Mouse (Mus musculus): ENCODE measurements around the gene Cckbr. TPM values are rescaled to one million over a fixed set of nuclear protein-coding genes. Genes with fewer than 3 reads are reported as not detected.
A peak's percentile ranks its signal among the peaks of the same experiment; 100 is the strongest.

Gene Cckbr
- polyA plus RNA-seq, 1 experiment from 2014 or later, result not detected

DNA sequence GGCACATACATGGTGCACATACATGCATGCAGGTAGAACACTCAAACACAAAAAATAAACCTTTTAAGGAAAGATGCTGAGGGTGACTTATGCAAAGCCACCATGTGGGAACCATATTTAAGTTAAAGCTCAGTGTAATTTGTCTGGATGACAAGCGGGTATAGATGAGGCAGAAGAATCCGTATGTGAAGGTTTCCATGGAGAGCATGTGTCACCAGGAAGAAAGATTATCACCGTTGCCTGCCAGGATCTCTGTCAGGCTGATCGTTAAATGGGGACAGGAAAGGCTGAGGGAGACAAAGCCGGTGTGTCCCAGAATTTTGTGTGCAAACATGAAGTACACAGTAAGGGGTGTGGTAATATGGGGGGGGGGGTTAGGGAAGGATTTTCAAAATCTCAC is 89.0 kb downstream of the Cckbr start:
- Histone ChIP-seq H3K4me3 (ENCODE audit: low read depth, low read length) (no peak overlapping the region), H3K27ac (replicated peaks; ENCODE audit: low read depth, low read length) (no peak overlapping the region), H3K9me3 (ENCODE audit: control insufficient read depth, low read length) (no peaks in the 10 kb centered on the region), H3K9ac (ENCODE audit: low read length) (no peak overlapping the region), H3K4me1 (ENCODE audit: control insufficient read depth, insufficient read depth, low read length) (no peaks in the 10 kb centered on the region), H3K36me3 (ENCODE audit: control insufficient read depth, insufficient read depth, low read length) (no peaks in the 10 kb centered on the region), H3K4me2 (ENCODE audit: low read depth, severe bottlenecking) (no peak overlapping the region), H3K27me3 (ENCODE audit: control insufficient read depth, insufficient read depth, low read length) (no peaks in the 10 kb centered on the region)
- DNase-seq (ENCODE audit: low spot score) (no peak), ATAC-seq (ENCODE audit: insufficient number of reproducible peaks, low FRiP score, low TSS enrichment, low read depth) (no peak)
- 35% methylated on average over 5 of the region's 5 CpGs for WGBS

DNA sequence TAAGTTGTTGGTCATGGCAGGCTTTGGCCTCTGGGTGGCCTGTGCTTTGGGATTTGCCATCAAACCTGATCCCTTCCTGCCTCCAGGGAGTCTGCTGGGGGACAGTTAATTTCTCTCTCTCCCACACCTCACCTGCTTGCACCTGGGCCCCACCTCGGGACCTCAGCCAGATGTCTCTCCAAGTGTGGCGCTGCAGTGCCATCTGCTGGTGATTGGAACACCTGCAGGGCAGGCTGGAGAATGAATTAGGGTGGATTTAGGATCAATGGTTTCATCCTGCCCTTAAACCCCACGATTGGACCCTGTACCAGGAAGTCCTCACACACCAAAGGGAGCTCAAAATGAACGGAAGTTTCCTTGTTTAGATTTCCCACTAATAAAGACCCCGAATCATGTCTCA is 89.6 kb downstream of the Cckbr start:
- H3K27me3 ChIP-seq (ENCODE audit: control insufficient read depth, insufficient read depth, low read length), result no peaks in the 10 kb centered on the region
- H3K4me1 ChIP-seq (ENCODE audit: control insufficient read depth, insufficient read depth, low read length), result no peaks in the 10 kb centered on the region
- H3K4me3 ChIP-seq (ENCODE audit: low read depth, low read length), result no peak overlapping the region
- H3K27ac ChIP-seq (replicated peaks; ENCODE audit: low read depth, low read length), result no peak overlapping the region
- peak; percentile 80 for DNase-seq (ENCODE audit: low spot score)
- no peaks in the 10 kb centered on the region for H3K9me3 ChIP-seq (ENCODE audit: control insufficient read depth, low read length)
- no peak overlapping the region for H3K9ac ChIP-seq (ENCODE audit: low read length)
- H3K36me3 ChIP-seq (ENCODE audit: control insufficient read depth, insufficient read depth, low read length), result no peaks in the 10 kb centered on the region
- H3K4me2 ChIP-seq (ENCODE audit: low read depth, severe bottlenecking), result no peak overlapping the region
- no peak for ATAC-seq (ENCODE audit: insufficient number of reproducible peaks, low FRiP score, low TSS enrichment, low read depth)
- WGBS, result 13% methylated on average over 5 of the region's 5 CpGs

DNA sequence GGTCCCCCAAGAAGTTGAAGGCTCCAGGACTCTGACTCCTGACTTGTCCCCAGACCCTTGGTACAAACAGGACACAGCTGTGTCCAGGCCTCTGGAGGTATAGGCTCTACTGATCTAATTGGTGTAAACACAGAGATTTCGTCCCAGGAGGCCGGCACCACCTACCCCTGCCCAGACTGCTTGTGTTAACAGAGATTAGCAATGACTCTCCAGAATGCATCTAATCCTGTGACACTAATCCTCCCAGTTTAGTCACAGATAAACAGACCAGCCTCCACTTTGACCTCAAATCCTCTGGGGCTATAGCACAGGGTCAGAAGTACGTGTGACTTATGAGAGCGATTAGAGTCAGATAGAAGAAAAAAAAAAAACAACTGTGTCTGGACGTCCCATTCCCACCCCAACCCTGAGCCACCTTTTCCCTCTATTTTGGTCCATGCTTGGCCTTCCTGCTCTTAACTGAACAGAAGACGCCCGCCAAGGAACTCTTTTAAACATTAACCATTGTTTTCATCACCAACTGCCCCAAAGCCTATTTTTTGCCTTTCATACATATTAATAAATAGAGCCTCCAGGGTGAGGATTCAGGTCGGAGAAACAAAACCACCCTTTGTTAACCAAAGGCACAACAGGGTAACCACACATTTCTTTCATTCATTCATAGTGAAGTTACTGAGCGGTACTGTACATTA is 91.3 kb downstream of the Cckbr start:
- H3K4me3 ChIP-seq (ENCODE audit: low read depth, low read length), result no peak overlapping the region
- 54% methylated on average over 9 of the region's 9 CpGs for WGBS
- H3K27ac ChIP-seq (replicated peaks; ENCODE audit: low read depth, low read length), result no peak overlapping the region
- no peak overlapping the region for H3K4me2 ChIP-seq (ENCODE audit: low read depth, severe bottlenecking)
- no peak overlapping the region for H3K9ac ChIP-seq (ENCODE audit: low read length)
- DNase-seq (ENCODE audit: low spot score) (no peak), ATAC-seq (ENCODE audit: insufficient number of reproducible peaks, low FRiP score, low TSS enrichment, low read depth) (no peak)
- H3K4me1 ChIP-seq (ENCODE audit: control insufficient read depth, insufficient read depth, low read length), result no peaks in the 10 kb centered on the region
- H3K36me3 ChIP-seq (ENCODE audit: control insufficient read depth, insufficient read depth, low read length), result no peaks in the 10 kb centered on the region
- H3K9me3 ChIP-seq (ENCODE audit: control insufficient read depth, low read length), result no peaks in the 10 kb centered on the region
- H3K27me3 ChIP-seq (ENCODE audit: control insufficient read depth, insufficient read depth, low read length), result no peaks in the 10 kb centered on the region

DNA sequence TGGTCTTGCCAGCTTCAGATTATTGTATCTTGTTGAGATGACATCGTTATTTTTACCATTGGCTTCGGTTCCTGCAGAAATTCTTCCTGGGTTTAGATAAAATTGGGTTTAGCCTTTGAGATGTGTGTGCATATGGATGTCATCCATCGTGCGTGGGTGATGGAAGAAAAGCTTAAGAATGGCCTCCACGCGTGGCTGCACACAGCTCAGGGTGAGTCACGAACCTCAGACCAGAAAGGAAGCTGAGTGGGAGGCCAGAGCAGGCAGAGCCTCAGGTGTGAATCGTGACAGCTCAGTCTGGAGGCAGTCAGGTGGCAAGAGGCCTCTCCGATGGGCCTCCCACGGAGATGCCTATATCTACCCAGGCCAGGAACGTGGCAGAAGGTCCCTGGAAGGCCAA is 93.8 kb downstream of the Cckbr start:
- Histone ChIP-seq H3K36me3 (ENCODE audit: control insufficient read depth, insufficient read depth, low read length) (no peaks in the 10 kb centered on the region), H3K4me1 (ENCODE audit: control insufficient read depth, insufficient read depth, low read length) (no peaks in the 10 kb centered on the region), H3K27me3 (ENCODE audit: control insufficient read depth, insufficient read depth, low read length) (0 out of 2 replicates have a peak, but pooled peaks cover 2% of the 10 kb centered on the region), H3K4me3 (ENCODE audit: low read depth, low read length) (no peak overlapping the region), H3K9me3 (ENCODE audit: control insufficient read depth, low read length) (no peaks in the 10 kb centered on the region), H3K27ac (replicated peaks; ENCODE audit: low read depth, low read length) (no peak overlapping the region), H3K9ac (ENCODE audit: low read length) (no peak overlapping the region), H3K4me2 (ENCODE audit: low read depth, severe bottlenecking) (no peak overlapping the region)
- WGBS, result 60% methylated on average over 11 of the region's 11 CpGs
- ATAC-seq (ENCODE audit: insufficient number of reproducible peaks, low FRiP score, low TSS enrichment, low read depth), result no peak
- DNase-seq (ENCODE audit: low spot score), result no peak

DNA sequence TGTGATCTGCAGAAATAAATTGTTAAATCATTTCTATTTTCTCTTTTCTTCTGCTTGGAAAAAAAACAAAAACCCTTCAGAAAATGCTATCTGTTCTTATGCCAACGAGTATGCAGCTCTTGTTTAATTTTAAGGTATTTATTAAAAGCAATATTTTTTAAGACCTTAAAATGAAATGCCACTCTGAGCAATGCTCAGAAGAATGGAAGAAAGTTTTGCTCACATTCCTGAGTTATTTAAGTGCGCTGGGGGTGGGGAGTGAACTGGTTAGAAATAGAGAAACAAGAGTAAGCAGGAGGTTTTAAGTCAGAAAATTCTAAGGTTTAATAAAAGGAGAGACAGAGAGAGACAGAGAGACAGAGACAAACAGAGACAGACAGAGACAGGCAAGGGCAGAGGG is 94.2 kb downstream of the Cckbr start:
- Histone ChIP-seq H3K27me3 (ENCODE audit: control insufficient read depth, insufficient read depth, low read length) (0 out of 2 replicates have a peak, but pooled peaks cover 2% of the 10 kb centered on the region), H3K36me3 (ENCODE audit: control insufficient read depth, insufficient read depth, low read length) (no peaks in the 10 kb centered on the region), H3K4me1 (ENCODE audit: control insufficient read depth, insufficient read depth, low read length) (no peaks in the 10 kb centered on the region), H3K27ac (replicated peaks; ENCODE audit: low read depth, low read length) (no peak overlapping the region), H3K9me3 (ENCODE audit: control insufficient read depth, low read length) (no peaks in the 10 kb centered on the region), H3K9ac (ENCODE audit: low read length) (no peak overlapping the region), H3K4me2 (ENCODE audit: low read depth, severe bottlenecking) (no peak overlapping the region), H3K4me3 (ENCODE audit: low read depth, low read length) (no peak overlapping the region)
- DNase-seq (ENCODE audit: low spot score) (no peak), ATAC-seq (ENCODE audit: insufficient number of reproducible peaks, low FRiP score, low TSS enrichment, low read depth) (no peak)
- WGBS, result 83% methylated on average over 2 of the region's 2 CpGs

DNA sequence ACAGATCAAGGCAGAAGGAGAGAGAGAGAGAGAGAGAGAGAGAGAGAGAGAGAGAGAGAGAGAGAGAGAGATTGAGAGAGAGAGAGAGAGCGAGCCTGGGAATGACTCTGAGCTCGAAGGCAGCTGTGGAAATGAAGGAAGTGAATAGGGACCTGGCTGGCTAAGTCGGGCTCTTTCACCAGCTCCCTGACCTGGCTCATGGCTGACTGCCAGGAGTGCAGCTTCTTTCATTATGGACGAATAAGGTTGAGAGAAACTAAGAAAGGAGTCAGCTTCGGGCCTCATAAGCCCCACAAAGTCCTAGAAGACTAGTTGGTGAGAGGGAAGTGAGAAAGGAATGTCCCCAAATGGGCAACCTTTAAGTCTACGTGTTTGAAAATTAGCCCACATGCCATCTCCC is 94.7 kb downstream of the Cckbr start:
- H3K27me3 ChIP-seq (ENCODE audit: control insufficient read depth, insufficient read depth, low read length), result 0 out of 2 replicates have a peak, but pooled peaks cover 2% of the 10 kb centered on the region
- H3K36me3 ChIP-seq (ENCODE audit: control insufficient read depth, insufficient read depth, low read length), result no peaks in the 10 kb centered on the region
- 8% methylated on average over 6 of the region's 6 CpGs for WGBS
- no peak overlapping the region for H3K9ac ChIP-seq (ENCODE audit: low read length)
- no peak overlapping the region for H3K4me3 ChIP-seq (ENCODE audit: low read depth, low read length)
- no peak overlapping the region for H3K4me2 ChIP-seq (ENCODE audit: low read depth, severe bottlenecking)
- peak; percentile 41 for DNase-seq (ENCODE audit: low spot score)
- no peak overlapping the region for H3K27ac ChIP-seq (replicated peaks; ENCODE audit: low read depth, low read length)
- no peak for ATAC-seq (ENCODE audit: insufficient number of reproducible peaks, low FRiP score, low TSS enrichment, low read depth)
- H3K9me3 ChIP-seq (ENCODE audit: control insufficient read depth, low read length), result no peaks in the 10 kb centered on the region
- no peaks in the 10 kb centered on the region for H3K4me1 ChIP-seq (ENCODE audit: control insufficient read depth, insufficient read depth, low read length)

Other genes starting within 250 kb of the Cckbr start
- not detected in 2 replicates for gene Olfr685, start 239.7 kb upstream of the Cckbr start, polyA plus RNA-seq (2014; fragmentation: Nextera tagmentation; extraction: Ambion mirVana)
- gene Olfr686, start 218.2 kb upstream of the Cckbr start, polyA plus RNA-seq (2014; fragmentation: Nextera tagmentation; extraction: Ambion mirVana), result not detected in 2 replicates
- gene Olfr688, start 137.6 kb upstream of the Cckbr start, polyA plus RNA-seq (2014; fragmentation: Nextera tagmentation; extraction: Ambion mirVana), result not detected in 2 replicates
- gene Olfr689, start 114.6 kb upstream of the Cckbr start, polyA plus RNA-seq (2014; fragmentation: Nextera tagmentation; extraction: Ambion mirVana), result not detected in 2 replicates
- gene Olfr690, start 91.6 kb upstream of the Cckbr start, polyA plus RNA-seq (2014; fragmentation: Nextera tagmentation; extraction: Ambion mirVana), result not detected in 2 replicates
- not detected in 2 replicates for gene Olfr691, start 83.5 kb upstream of the Cckbr start, polyA plus RNA-seq (2014; fragmentation: Nextera tagmentation; extraction: Ambion mirVana)
- gene Olfr692, start 57.5 kb upstream of the Cckbr start, polyA plus RNA-seq (2014; fragmentation: Nextera tagmentation; extraction: Ambion mirVana), result not detected in 2 replicates
- gene Gm5901, start 50.7 kb upstream of the Cckbr start, polyA plus RNA-seq (2014; fragmentation: Nextera tagmentation; extraction: Ambion mirVana), result not detected in 2 replicates
- gene Fam160a2, start 25.7 kb upstream of the Cckbr start, polyA plus RNA-seq (2014; fragmentation: Nextera tagmentation; extraction: Ambion mirVana), result 36.6 and 37.3 TPM in 2 replicates
- not detected in 2 replicates for gene Cnga4, start 21.2 kb upstream of the Cckbr start, polyA plus RNA-seq (2014; fragmentation: Nextera tagmentation; extraction: Ambion mirVana)
- 21.0 and 21.1 TPM in 2 replicates for gene Cavin3, start 56.6 kb downstream of the Cckbr start, polyA plus RNA-seq (2014; fragmentation: Nextera tagmentation; extraction: Ambion mirVana)
- 31.6 and 32.6 TPM in 2 replicates for gene Smpd1, start 128.6 kb downstream of the Cckbr start, polyA plus RNA-seq (2014; fragmentation: Nextera tagmentation; extraction: Ambion mirVana)
- gene Apbb1, start 155.9 kb downstream of the Cckbr start, polyA plus RNA-seq (2014; fragmentation: Nextera tagmentation; extraction: Ambion mirVana), result 54.5 and 60.1 TPM in 2 replicates
- 0.13 TPM in 1 of 2 replicates, not detected in the other for gene Hpx, start 174.4 kb downstream of the Cckbr start, polyA plus RNA-seq (2014; fragmentation: Nextera tagmentation; extraction: Ambion mirVana)
- 22.7 and 25.8 TPM in 2 replicates for gene Trim3, start 207.8 kb downstream of the Cckbr start, polyA plus RNA-seq (2014; fragmentation: Nextera tagmentation; extraction: Ambion mirVana)
- 160 and 166 TPM in 2 replicates for gene Timm10b, start 214.3 kb downstream of the Cckbr start, polyA plus RNA-seq (2014; fragmentation: Nextera tagmentation; extraction: Ambion mirVana)
- gene Arfip2, start 214.7 kb downstream of the Cckbr start, polyA plus RNA-seq (2014; fragmentation: Nextera tagmentation; extraction: Ambion mirVana), result 72.6 and 80.0 TPM in 2 replicates
- gene Gm45799, start 214.8 kb downstream of the Cckbr start, polyA plus RNA-seq (2014; fragmentation: Nextera tagmentation; extraction: Ambion mirVana), result 15.1 and 16.0 TPM in 2 replicates
- 0.62 and 1.2 TPM in 2 replicates for gene Dnhd1, start 225.1 kb downstream of the Cckbr start, polyA plus RNA-seq (2014; fragmentation: Nextera tagmentation; extraction: Ambion mirVana)

All from limb, embryonic 11.5 days (tissue).